Mouse (Mus musculus) kidney, embryonic 15.5 days (tissue): ENCODE measurements at regions not wholly inside any gene's neighbourhood (a gene's known extent, or its start where the extent isn't known, plus 50 kb on each side); places are given as distances from the start of the nearest gene placed in this dataset.

Source experiments
- ATAC-seq: fragments of 200-750 bp; cut with Nextera tagmentation; replicated peaks from 2 replicates; pipeline ENCODE4 v1.8.0; 2017; ENCODE audit warnings: moderate TSS enrichment; ENCODE audit not compliant: low FRiP score
- H3K27ac ChIP-seq: fragments of 300-500 bp; sonication (generic); 2 replicates; pipeline ENCODE4 v1.5.1; 2015; ENCODE audit warnings: mild to moderate bottlenecking, inconsistent platforms
- H3K27me3 ChIP-seq: fragments of 300-500 bp; sonication (generic); 2 replicates; pipeline ENCODE4 v1.6.1; 2015; ENCODE audit warnings: inconsistent platforms
- H3K36me3 ChIP-seq: fragments of 300-500 bp; sonication (generic); 2 replicates; pipeline ENCODE4 v1.6.1; 2015; ENCODE audit warnings: inconsistent platforms
- H3K4me1 ChIP-seq: fragments of 300-500 bp; sonication (generic); 2 replicates; pipeline ENCODE4 v1.6.1; 2015; ENCODE audit warnings: inconsistent platforms
- H3K4me2 ChIP-seq: fragments of 300-500 bp; sonication (generic); 2 replicates; pipeline ENCODE4 v1.6.1; 2015; ENCODE audit warnings: moderate library complexity, mild to moderate bottlenecking, inconsistent platforms
- H3K4me3 ChIP-seq: fragments of 300-500 bp; sonication (generic); replicated peaks from 2 replicates; pipeline ENCODE4 v1.5.1; 2015; ENCODE audit warnings: mild to moderate bottlenecking, inconsistent platforms
- H3K9ac ChIP-seq: fragments of 300-500 bp; sonication (generic); 2 replicates; pipeline ENCODE4 v1.6.1; 2015; ENCODE audit warnings: mild to moderate bottlenecking, inconsistent platforms
- H3K9me3 ChIP-seq: fragments of 300-500 bp; sonication (generic); replicated peaks from 2 replicates; pipeline ENCODE4 v1.6.1; 2016; ENCODE audit warnings: inconsistent platforms
- WGBS: fragments of 180-500 bp; shearing (Covaris S2); methylation state at CpG from one replicate; pipeline ENCODE4 v1.1.7; 2015; ENCODE audit warnings: mixed read lengths; 5-methylcytosine and 5-hydroxymethylcytosine counted together

GRCm38 (mm10) chr3:104561567-104561966 is 49.8 kb upstream of the Lrig2 start:
- Histone ChIP-seq H3K4me2 (no peak overlapping the region), H3K9ac (no peak overlapping the region), H3K9me3 (no peaks in the 10 kb centered on the region), H3K27me3 (no peaks in the 10 kb centered on the region), H3K27ac (no peak overlapping the region), H3K4me1 (peaks cover 13% of the 10 kb centered on the region), H3K36me3 (no peaks in the 10 kb centered on the region), H3K4me3 (no peak overlapping the region)
- no peak for ATAC-seq
- WGBS: 57% methylated on average over 4 of the region's 4 CpGs
